Mouse (Mus musculus): Measurements from ENCODE around the gene Serpinb3b.
"Not testable (repeated sequence)": the region's sequence is repeated elsewhere in the genome, so short reads cannot be mapped to it uniquely, and the experiment has no call there.

DNA sequence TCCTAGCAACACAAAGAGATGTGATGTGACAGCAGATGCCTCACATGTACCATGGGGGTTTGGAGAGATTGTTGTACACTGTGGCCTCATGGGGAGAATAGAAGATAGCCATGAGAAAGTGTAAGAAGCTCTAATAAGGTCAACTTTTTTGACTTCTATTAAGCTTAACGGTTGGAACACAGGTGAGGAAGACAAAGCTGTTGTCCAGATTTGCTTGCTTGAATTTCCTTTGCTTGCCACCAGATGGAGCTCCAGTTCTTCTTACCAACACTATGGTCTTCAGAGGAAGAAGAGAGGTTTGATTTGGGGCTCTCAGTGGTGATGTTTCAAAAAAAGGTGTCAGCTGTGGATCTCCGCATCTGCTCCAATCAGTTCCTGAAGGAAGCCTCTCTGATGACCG lies 35.0 kb downstream of the Serpinb3b start:
- peak; percentile 31 for TF ChIP-seq CTCF (IDR thresholded peaks at IDR 0.05; ENCODE audit: low read depth)
- not testable (repeated sequence) for TF ChIP-seq EP300 (IDR thresholded peaks at IDR 0.05; ENCODE audit: low read depth)

All from liver, embryonic 14.5 days (tissue).